Mouse (Mus musculus) kidney, embryonic 14.5 days (tissue): ENCODE measurements around the gene Otop2. TPM values are rescaled to one million over a fixed set of nuclear protein-coding genes. Genes with fewer than 3 reads are reported as not detected.

Experiments used
- ATAC-seq: fragments of 200-750 bp; cut with Nextera tagmentation; 2 replicates; pipeline ENCODE4 v1.8.0; 2017; ENCODE audit warnings: moderate number of reproducible peaks, mild to moderate bottlenecking, moderate TSS enrichment, moderate library complexity; ENCODE audit not compliant: low FRiP score, low TSS enrichment
- H3K27ac ChIP-seq: fragments of 300-500 bp; sonication (generic); 2 replicates; pipeline ENCODE4 v1.5.1; 2014; ENCODE audit warnings: low read depth, mild to moderate bottlenecking, low read length, moderate library complexity, mixed read lengths
- H3K27me3 ChIP-seq: fragments of 300-500 bp; sonication (generic); 2 replicates; pipeline ENCODE4 v1.6.1; 2014; ENCODE audit warnings: mild to moderate bottlenecking, low read length; ENCODE audit not compliant: control insufficient read depth, insufficient read depth
- H3K36me3 ChIP-seq: fragments of 300-500 bp; sonication (generic); 2 replicates; pipeline ENCODE4 v1.6.1; 2014; ENCODE audit warnings: low read length, mixed read lengths; ENCODE audit not compliant: control insufficient read depth, insufficient read depth
- H3K4me1 ChIP-seq: fragments of 300-500 bp; sonication (generic); 2 replicates; pipeline ENCODE4 v1.6.1; 2014; ENCODE audit warnings: low read length, mixed read lengths; ENCODE audit not compliant: control insufficient read depth, insufficient read depth
- H3K4me2 ChIP-seq: fragments of 300-500 bp; sonication (generic); replicated peaks from 2 replicates; pipeline ENCODE4 v1.6.1; 2014; ENCODE audit warnings: low read depth, mild to moderate bottlenecking, low read length
- H3K4me3 ChIP-seq: fragments of 300-500 bp; sonication (generic); 2 replicates; pipeline ENCODE4 v1.5.1; 2014; ENCODE audit warnings: mild to moderate bottlenecking, low read length
- H3K9ac ChIP-seq: fragments of 300-500 bp; sonication (generic); 2 replicates; pipeline ENCODE4 v1.6.1; 2014; ENCODE audit warnings: low read depth, mild to moderate bottlenecking, low read length, moderate library complexity
- H3K9me3 ChIP-seq: fragments of 300-500 bp; sonication (generic); 2 replicates; pipeline ENCODE4 v1.6.1; 2016; ENCODE audit warnings: low read length; ENCODE audit not compliant: control insufficient read depth
- WGBS: fragments of 180-500 bp; shearing (Covaris S2); extraction: QIAGEN DNeasy Blood & Tissue Kit; methylation state at CpG from one replicate; pipeline ENCODE4 v1.1.7; 2014; 5-methylcytosine and 5-hydroxymethylcytosine counted together
- polyA plus RNA-seq: library from polyadenylated mRNA; unstranded; fragments of >200 nt; fragmentation: Nextera tagmentation; extraction: Ambion mirVana; gene quantifications from 2 replicates; pipeline ENCODE4 v1.2.1, GENCODE M21; 2014

Gene Otop2
- polyA plus RNA-seq, 1 experiment from 2014 or later, result 0.15 TPM

GRCm38 (mm10) chr11:115267061-115267883, 39.7 kb upstream of the Otop2 start, which contains the start of gene Grin2c:
Gene Grin2c (minus strand): TSS chr11:115267243.
- H3K4me2 ChIP-seq, result peak within 1 kb of the TSS; percentile 46
- no peaks in the 10 kb centered on the region for H3K9me3 ChIP-seq
- H3K9ac ChIP-seq, result peak within 1 kb of the TSS; percentile 38; the same call in 1 of the 2 replicates
- peak within 1 kb of the TSS; percentile 30 for H3K4me3 ChIP-seq
- no peak for ATAC-seq
- no peaks in the 10 kb centered on the region; the same call in 1 of the 2 replicates for H3K36me3 ChIP-seq
- H3K4me1 ChIP-seq, result peaks cover 13% of the 10 kb centered on the region; the same call in 1 of the 2 replicates
- no peak within 1 kb of the TSS for H3K27ac ChIP-seq
- H3K27me3 ChIP-seq, result peaks cover 74% of the 10 kb centered on the region
- WGBS, result 8% methylated on average over 28 of the region's 50 CpGs

GRCm38 (mm10) chr11:115267958-115268357, 39.0 kb upstream of the Otop2 start:
- peaks cover 13% of the 10 kb centered on the region; the same call in 1 of the 2 replicates for H3K4me1 ChIP-seq
- H3K27ac ChIP-seq, result no peak overlapping the region
- H3K9ac ChIP-seq, result no peak overlapping the region
- peaks cover 67% of the 10 kb centered on the region for H3K27me3 ChIP-seq
- no peak overlapping the region for H3K4me3 ChIP-seq
- 64% methylated on average over 11 of the region's 11 CpGs for WGBS
- no peaks in the 10 kb centered on the region; the same call in 1 of the 2 replicates for H3K36me3 ChIP-seq
- no peak overlapping the region for H3K4me2 ChIP-seq
- ATAC-seq, result no peak
- H3K9me3 ChIP-seq, result no peaks in the 10 kb centered on the region

GRCm38 (mm10) chr11:115269330-115270066, 37.5 kb upstream of the Otop2 start:
- ATAC-seq, result no peak; the same call in 1 of the 2 replicates
- Histone ChIP-seq H3K4me3 (no peak overlapping the region), H3K9me3 (no peaks in the 10 kb centered on the region), H3K4me2 (no peak overlapping the region), H3K9ac (no peak overlapping the region), H3K27ac (no peak overlapping the region), H3K36me3 (no peaks in the 10 kb centered on the region; the same call in 1 of the 2 replicates), H3K4me1 (peaks cover 13% of the 10 kb centered on the region; the same call in 1 of the 2 replicates), H3K27me3 (peaks cover 54% of the 10 kb centered on the region)
- WGBS, result 82% methylated on average over 27 of the region's 27 CpGs

- ATAC-seq, result no peak; the same call in 1 of the 2 replicates
- Histone ChIP-seq H3K4me1 (peaks cover 8% of the 10 kb centered on the region; the same call in 1 of the 2 replicates), H3K4me2 (no peak overlapping the region), H3K4me3 (no peak overlapping the region), H3K9ac (no peak overlapping the region), H3K27me3 (peaks cover 46% of the 10 kb centered on the region), H3K27ac (no peak overlapping the region), H3K9me3 (no peaks in the 10 kb centered on the region), H3K36me3 (no peaks in the 10 kb centered on the region; the same call in 1 of the 2 replicates)
- WGBS, result 27% methylated on average over 19 of the region's 19 CpGs
Observed at GRCm38 (mm10) chr11:115270148-115270861, 36.7 kb upstream of the Otop2 start.

GRCm38 (mm10) chr11:115271052-115271451, 35.9 kb upstream of the Otop2 start:
- Histone ChIP-seq H3K4me3 (no peak overlapping the region), H3K4me1 (peaks cover 10% of the 10 kb centered on the region; the same call in 1 of the 2 replicates), H3K9ac (no peak overlapping the region), H3K36me3 (no peaks in the 10 kb centered on the region; the same call in 1 of the 2 replicates), H3K27ac (no peak overlapping the region), H3K4me2 (no peak overlapping the region), H3K27me3 (peaks cover 38% of the 10 kb centered on the region), H3K9me3 (no peaks in the 10 kb centered on the region)
- no peak for ATAC-seq
- WGBS, result 80% methylated on average over 9 of the region's 9 CpGs

GRCm38 (mm10) chr11:115271481-115271880, 35.5 kb upstream of the Otop2 start:
- peaks cover 34% of the 10 kb centered on the region for H3K27me3 ChIP-seq
- no peaks in the 10 kb centered on the region; the same call in 1 of the 2 replicates for H3K36me3 ChIP-seq
- WGBS, result 58% methylated on average over 10 of the region's 10 CpGs
- H3K4me3 ChIP-seq, result no peak overlapping the region
- H3K9ac ChIP-seq, result no peak overlapping the region
- H3K9me3 ChIP-seq, result no peaks in the 10 kb centered on the region
- H3K4me2 ChIP-seq, result no peak overlapping the region
- H3K27ac ChIP-seq, result no peak overlapping the region
- no peak for ATAC-seq
- H3K4me1 ChIP-seq, result peaks cover 12% of the 10 kb centered on the region; the same call in 1 of the 2 replicates

- H3K36me3 ChIP-seq, result no peaks in the 10 kb centered on the region; the same call in 1 of the 2 replicates
- H3K27ac ChIP-seq, result no peak overlapping the region
- WGBS, result 84% methylated on average over 10 of the region's 10 CpGs
- no peaks in the 10 kb centered on the region for H3K9me3 ChIP-seq
- no peak overlapping the region for H3K9ac ChIP-seq
- no peak overlapping the region for H3K4me2 ChIP-seq
- peaks cover 19% of the 10 kb centered on the region for H3K27me3 ChIP-seq
- no peak for ATAC-seq
- H3K4me1 ChIP-seq, result 0 out of 2 replicates have a peak, but pooled peaks cover 9% of the 10 kb centered on the region
- no peak overlapping the region for H3K4me3 ChIP-seq
Observed at GRCm38 (mm10) chr11:115272894-115273498, 34.0 kb upstream of the Otop2 start.

- 36% methylated on average over 7 of the region's 7 CpGs for WGBS
- Histone ChIP-seq H3K27ac (no peak overlapping the region), H3K27me3 (peaks cover 11% of the 10 kb centered on the region; the same call in 1 of the 2 replicates), H3K9me3 (no peaks in the 10 kb centered on the region), H3K36me3 (no peaks in the 10 kb centered on the region; the same call in 1 of the 2 replicates), H3K9ac (no peak overlapping the region), H3K4me3 (no peak overlapping the region), H3K4me1 (0 out of 2 replicates have a peak, but pooled peaks cover 9% of the 10 kb centered on the region), H3K4me2 (no peak overlapping the region)
- ATAC-seq, result no peak
Observed at GRCm38 (mm10) chr11:115273735-115274134, 33.2 kb upstream of the Otop2 start.
